Mouse (Mus musculus) left cerebral cortex, postnatal 4 days (tissue): ENCODE data around the gene Dpf1. TPM values are rescaled to one million over a fixed set of nuclear protein-coding genes. Genes with fewer than 3 reads are reported as not detected.
A peak's percentile ranks its signal among the peaks of the same experiment; 100 is the strongest.

Experiments used
- DNase-seq: peaks from one replicate; pipeline ENCODE4 v3.0.0-alpha.2; 2022
- intact Hi-C: fragments of 180-260 bp; cut with DNase I; formaldehyde crosslinking; loops from one replicate; pipeline ENCODE4 v1.15.1; 2025
- total RNA-seq, 2 experiments: library from RNA; stranded (reverse); gene quantifications; 2 replicates each; pipeline ENCODE4 v1.2.3; 2021

Dpf1 gene
- total RNA-seq, 2 experiments from 2014 or later, result 222 to 228 TPM

GRCm38 (mm10) chr7:29288079-29288478, 15.7 kb upstream of the Dpf1 start:
- intact Hi-C loops, result loop anchor here (5.0 kb wide), 1 partner anchor 236 kb away; no protein-coding TSS in a partner anchor
- DNase-seq, result no peak

DNA sequence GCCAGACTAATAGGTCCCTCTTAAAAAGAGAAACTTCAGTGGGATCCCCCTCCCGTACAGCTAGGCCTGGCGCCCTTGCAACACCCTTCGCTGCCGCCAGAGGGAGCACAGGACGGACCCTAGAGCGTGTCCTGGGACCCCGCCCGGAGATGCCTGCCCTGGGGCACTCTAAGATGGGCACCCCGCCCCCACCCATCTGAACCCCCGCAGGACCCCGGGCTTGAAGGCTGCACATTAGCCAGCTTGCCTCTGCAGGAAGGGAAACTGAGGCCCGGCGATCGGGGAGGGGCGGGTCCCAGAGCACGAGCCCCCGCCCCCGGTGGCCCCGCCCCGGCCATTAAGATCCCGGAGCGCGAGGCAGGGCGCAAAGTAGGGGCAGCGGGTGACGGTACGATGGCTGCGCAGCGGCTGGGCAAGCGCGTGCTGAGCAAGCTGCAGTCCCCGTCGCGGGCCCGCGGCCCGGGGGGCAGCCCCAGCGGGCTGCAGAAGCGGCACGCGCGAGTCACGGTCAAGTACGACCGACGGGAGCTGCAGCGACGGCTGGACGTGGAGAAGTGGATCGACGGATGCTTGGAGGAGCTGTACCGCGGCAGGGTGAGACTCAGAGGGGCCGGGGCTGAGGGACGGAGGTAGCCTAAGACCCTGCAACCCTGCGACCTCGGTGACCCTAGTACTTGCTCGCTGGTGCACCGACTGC, 14.7 kb upstream of the Dpf1 start, which contains the start of gene Ppp1r14a:
Gene Ppp1r14a, plus strand, starts transcription at position 367 of the 697 bp plus-strand sequence.
- DNase-seq, result peak; percentile 83
- intact Hi-C loops, result loop anchor here (5.0 kb wide), 1 partner anchor 237 kb away; no protein-coding TSS in a partner anchor

DNA sequence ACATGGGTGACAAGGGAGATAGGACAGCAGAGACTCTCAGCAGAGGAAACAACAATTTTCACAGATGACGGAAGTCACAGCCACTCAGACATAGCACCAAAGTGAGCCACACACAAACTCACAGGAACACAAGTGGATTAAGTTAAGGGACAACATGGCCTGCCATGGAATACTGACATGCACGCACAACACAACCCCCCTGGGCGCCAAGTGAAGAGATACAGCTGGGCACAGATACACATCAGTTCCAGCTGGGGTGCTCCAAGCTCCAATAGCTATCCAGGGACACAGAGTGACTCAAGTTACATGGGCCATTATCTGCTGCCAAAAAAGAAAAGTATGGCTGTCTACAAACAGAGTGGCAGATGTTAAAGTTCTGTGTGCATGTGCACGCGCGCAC, 13.9 kb upstream of the Dpf1 start:
- intact Hi-C loops, result loop anchor here (5.0 to 10.0 kb wide), 2 partner anchors 45 to 238 kb away; partner anchors contain the start of gene 2200002D01Rik
- DNase-seq, result no peak

GRCm38 (mm10) chr7:29290691-29291485, 12.9 kb upstream of the Dpf1 start:
- intact Hi-C loops, result loop anchor here (10.0 kb wide), 1 partner anchor 46 kb away; the partner anchor contains the start of gene 2200002D01Rik
- DNase-seq, result peak; percentile 67

DNA sequence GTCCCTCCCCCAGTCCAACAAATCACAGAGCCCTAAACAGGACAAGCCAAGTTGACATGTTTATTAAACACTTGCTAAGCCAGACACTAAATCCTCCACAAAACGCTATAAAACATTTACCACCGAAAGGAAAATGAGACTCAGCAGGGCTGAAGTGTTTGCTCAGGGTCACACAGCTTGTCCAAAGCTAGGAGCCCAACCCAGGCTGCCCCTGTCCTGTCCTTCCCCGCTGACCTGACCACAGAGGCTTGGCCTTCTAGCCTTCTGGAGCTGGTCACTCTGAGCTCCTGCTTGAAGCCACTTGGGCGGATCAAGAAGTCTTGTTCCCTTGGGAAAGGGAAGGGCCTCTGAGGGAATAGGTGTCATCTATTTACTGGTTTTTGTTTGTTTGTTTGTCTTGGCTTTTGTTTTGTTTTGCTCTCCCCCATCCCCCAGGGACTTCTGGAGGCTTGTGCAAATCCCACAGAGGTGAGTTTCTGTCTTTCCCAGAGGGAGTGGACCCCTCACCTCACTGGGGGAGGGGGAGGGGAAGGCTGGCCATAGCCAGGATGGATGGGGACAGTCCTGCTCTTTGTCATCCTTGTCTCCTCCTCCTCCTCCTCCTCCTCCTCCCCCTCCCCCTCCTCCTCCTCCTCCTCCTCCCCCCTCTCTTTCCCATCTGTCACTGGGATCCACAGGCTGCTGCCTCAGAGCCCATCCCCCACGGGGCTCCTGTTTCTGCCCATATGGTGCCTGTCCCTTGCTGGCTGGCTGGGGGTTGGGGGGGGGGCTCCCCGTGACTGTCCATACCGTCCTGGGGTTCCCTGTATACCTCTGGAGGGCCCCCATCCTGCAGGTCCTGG, 11.9 kb upstream of the Dpf1 start:
- DNase-seq, result peak; percentile 82
- intact Hi-C loops, result loop anchor here (10.0 kb wide), 1 partner anchor 47 kb away; the partner anchor contains the start of gene 2200002D01Rik

DNA sequence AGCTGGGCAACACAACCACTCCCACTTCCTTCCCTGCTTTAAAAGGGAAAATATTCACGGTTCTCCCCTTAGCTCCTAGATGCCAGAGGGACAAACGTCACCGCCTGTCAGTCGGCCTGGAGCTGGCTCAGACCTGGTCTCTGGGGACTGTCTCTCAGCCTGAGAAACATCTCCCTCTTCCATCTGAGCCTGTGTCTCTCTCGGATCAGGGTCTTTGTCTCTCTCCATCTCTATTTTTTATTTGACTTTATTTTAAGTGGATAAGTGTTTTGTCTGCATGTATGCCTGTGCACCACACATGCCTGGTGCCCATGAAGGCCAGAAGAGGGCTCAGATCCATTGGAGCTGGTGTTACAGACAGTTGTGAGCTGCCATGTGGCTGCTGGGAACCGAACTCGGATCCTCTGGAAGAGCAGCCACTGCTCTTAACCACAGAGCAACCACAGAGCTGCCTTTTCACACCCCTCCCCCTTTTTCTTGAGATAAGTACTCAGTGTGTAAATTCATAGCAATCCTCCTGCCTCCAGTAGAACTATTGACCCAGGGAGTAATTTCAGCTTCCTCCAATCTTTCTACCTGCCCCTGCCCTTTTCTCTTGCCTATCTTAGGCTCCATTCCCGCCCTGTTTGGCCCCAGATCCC, 11.2 kb upstream of the Dpf1 start:
- intact Hi-C loops, result loop anchor here (10.0 kb wide), 1 partner anchor 48 kb away; the partner anchor contains the start of gene 2200002D01Rik

GRCm38 (mm10) chr7:29293131-29294065, 10.4 kb upstream of the Dpf1 start:
- no peak for DNase-seq
- intact Hi-C loops, result loop anchor here (10.0 kb wide), 1 partner anchor 49 kb away; the partner anchor contains the start of gene 2200002D01Rik

More for the DNA sequence above, 11.2 kb upstream of the Dpf1 start:
- DNase-seq, result peak; percentile 64

DNA sequence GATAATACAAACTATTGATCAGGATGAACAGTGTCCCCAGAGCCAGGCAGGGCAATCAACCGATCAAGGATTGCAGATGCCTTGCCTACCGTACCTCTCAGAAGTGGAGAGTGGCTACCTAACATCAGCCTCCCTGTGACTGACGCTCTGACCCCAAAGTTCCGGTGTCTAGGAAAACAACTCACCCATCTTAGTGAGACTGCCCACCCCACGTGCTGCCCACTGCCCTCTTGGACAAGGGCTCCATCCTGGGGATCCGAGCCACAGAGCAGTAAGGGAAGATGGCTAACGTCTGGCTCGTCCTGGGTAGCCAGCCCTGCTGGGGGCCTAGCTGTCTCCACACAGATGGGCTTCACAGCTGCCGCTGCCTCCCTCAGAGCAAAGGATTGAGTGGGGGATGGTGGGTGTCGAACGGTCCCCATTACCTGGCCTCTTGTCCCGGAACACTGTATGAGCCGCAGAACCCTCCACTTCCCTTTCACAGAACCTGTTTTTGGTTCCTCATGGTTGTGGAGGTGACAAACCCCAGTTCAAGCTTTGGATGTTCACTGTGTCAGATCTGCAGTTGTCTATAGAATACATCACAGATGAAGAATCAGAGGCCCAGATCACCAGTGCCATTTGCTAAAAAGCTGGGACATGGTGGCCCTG, 9.5 kb upstream of the Dpf1 start:
- no peak for DNase-seq
- intact Hi-C loops, result loop anchor here (10.0 kb wide), 1 partner anchor 49 kb away; the partner anchor contains the start of gene 2200002D01Rik

DNA sequence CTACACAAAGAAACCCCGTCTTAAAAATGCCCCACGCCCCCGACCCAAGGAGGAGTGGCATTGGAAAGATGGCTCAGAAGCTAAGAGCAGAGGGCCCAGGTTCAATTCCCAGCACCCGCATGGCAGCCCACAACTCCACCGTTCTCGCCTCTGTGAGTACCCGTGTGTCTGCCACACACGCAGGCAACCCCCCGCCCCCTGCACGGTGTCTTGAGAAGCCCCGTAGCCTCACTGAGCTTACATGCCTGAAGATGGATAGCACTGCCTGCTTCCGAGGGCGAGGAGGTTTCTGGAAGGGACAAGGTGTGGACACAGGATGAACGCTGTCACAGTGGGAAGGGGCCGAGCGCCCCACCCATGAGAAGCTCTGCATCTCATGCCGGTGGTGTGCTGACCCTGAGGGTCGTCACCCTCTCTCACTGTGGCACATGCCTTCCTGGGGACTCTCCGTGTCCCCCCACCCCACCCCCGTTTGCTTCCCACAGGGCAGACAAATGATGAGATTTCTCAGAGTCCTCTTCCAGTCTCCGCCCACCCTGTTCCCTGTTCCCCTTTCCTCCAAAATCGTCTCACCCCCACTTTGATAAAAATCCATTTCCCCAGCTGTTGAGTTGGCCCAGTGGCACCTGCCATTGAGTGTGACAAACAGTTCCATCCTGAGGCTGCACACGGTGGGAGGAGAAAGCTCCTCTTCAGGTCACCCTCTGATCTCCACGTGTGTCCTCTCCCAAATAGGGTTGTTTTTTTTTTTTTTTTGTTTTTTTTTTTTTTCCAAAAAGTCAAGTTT, 7.7 kb upstream of the Dpf1 start:
- intact Hi-C loops, result loop anchor here (10.0 kb wide), 1 partner anchor 51 kb away; the partner anchor contains the start of gene 2200002D01Rik
- DNase-seq, result no peak

GRCm38 (mm10) chr7:29296998-29297397, 6.8 kb upstream of the Dpf1 start:
- DNase-seq, result peak; percentile 69
- intact Hi-C loops, result loop anchor here (10.0 kb wide), 1 partner anchor 52 kb away; the partner anchor contains the start of gene 2200002D01Rik

DNA sequence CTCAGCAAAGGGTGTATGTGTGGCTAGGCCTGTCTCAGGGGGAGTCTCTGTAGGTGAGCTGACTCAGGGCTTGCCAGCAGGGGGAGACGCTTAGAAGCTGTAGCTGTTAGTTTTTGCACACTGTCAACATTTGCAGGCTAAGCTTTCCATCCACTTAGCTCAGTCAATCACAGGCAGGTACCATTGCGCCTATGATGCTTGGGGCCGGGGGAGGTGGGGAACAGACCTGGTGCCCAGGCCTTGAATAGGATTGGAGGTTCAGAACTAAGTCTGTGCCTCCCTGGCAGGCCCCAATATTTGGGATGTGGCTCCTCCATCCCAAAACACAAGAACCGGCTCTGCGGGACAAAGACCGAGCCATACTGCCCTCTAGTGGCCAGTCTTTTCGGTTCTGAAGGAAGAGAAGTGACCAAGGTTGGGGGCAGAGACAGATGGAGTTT, 2.6 kb upstream of the Dpf1 start:
- intact Hi-C loops, result loop anchor here (5.0 to 10.0 kb wide), 2 partner anchors 64 to 129 kb away; partner anchors contain the start of genes Ggn and Spred3
- peak; percentile 74 for DNase-seq

GRCm38 (mm10) chr7:29302641-29303040, 1.1 kb upstream of the Dpf1 start:
- intact Hi-C loops, result loop anchor here (5.0 to 10.0 kb wide), 2 partner anchors 62 to 130 kb away; partner anchors contain the start of genes Ggn and Spred3
- no peak for DNase-seq

DNA sequence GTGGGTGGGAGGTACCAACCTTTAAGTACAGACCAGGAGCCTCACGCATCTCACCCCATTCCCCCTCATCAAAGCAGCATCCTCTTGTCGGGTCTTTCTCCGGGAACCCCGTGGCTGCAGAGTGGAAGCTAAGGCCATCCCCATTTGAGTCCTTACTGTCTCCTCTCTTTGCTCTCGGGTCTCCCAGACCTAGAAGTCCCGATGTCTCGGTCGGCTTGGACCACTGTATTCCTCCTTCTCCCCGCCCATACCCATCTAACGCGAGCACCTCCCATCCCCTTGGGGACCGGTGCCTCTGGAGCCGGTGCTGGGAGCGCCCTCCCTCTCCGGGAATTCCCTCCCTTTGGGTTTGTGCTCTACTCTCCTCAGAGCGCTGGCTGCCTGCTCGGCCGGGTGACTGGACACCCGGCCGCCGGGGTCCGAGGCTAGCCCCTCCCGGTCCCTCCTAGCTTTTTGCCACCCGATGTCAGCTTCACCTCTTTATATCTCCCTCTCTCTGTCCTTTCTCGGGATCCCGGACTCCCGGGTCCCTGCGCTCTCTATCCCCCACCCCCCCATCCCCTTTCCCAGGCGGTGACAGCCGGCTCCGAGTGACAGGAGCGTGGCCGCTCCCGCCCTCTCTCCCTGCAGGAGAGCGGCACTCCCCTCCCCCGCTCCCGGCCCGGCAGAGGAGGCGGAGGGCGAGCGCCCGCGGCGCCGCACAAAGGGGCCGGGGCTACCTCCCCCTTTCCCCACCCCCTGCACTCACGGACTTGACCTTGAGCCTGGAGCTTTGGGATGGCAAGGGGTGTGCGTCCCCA, 912 bp downstream of the Dpf1 start:
- DNase-seq, result no peak
- intact Hi-C loops, result loop anchor here (5.0 to 10.0 kb wide), 3 partner anchors 60 to 218 kb away; partner anchors contain the start of genes Ggn and Spred3

GRCm38 (mm10) chr7:29305263-29305988, 1.7 kb downstream of the Dpf1 start:
- intact Hi-C loops, result loop anchor here (5.0 to 10.0 kb wide), 2 partner anchors 59 to 217 kb away; no protein-coding TSS in a partner anchor
- DNase-seq, result peak; percentile 64

DNA sequence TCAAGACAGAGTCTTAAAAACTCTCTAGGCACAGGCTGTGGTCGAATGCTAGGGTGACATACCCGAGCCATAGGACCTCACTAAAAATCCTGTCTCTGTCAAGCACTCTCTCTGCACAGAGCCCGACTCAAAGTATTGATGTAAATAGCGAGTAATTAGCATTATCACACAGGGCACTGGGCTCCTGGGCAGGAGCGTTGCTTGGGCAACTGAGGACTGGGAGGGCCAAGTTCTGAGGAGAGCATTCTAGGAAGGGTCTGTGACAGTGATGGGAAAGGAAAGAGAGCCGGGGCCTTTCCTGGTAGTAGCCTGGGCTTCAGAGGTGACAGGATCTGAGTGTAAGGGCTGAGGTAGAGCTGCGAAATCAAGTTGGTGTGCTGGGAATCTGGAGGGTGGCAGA, 2.4 kb downstream of the Dpf1 start:
- intact Hi-C loops, result loop anchor here (5.0 to 10.0 kb wide), 2 partner anchors 59 to 216 kb away; no protein-coding TSS in a partner anchor
- DNase-seq, result no peak
